Mouse (Mus musculus) heart, postnatal 0 days (tissue): ENCODE measurements around the gene Cbx8. TPM values are rescaled to one million over a fixed set of nuclear protein-coding genes. Genes with fewer than 3 reads are reported as not detected.

Experiments used
- ATAC-seq: fragments of 200-750 bp; cut with Nextera tagmentation; 2 replicates; pipeline ENCODE4 v1.8.0; 2017; ENCODE audit warnings: low read depth, moderate number of reproducible peaks, moderate library complexity; ENCODE audit not compliant: insufficient read depth
- DNase-seq: peaks from one replicate; pipeline ENCODE4 v3.0.0-alpha.2; 2016; ENCODE audit warnings: low spot score
- H3K27ac ChIP-seq: fragments of 300-500 bp; sonication (generic); 2 replicates; pipeline ENCODE4 v1.5.1; 2014; ENCODE audit warnings: low read depth, mild to moderate bottlenecking
- H3K27me3 ChIP-seq: fragments of 300-500 bp; sonication (generic); 2 replicates; pipeline ENCODE4 v1.6.1; 2014; ENCODE audit warnings: low read length, mixed read lengths; ENCODE audit not compliant: control insufficient read depth, insufficient read depth
- H3K36me3 ChIP-seq: fragments of 300-500 bp; sonication (generic); replicated peaks from 2 replicates; pipeline ENCODE4 v1.6.1; 2014; ENCODE audit warnings: low read length, mixed read lengths; ENCODE audit not compliant: control insufficient read depth, insufficient read depth
- H3K4me1 ChIP-seq: fragments of 300-500 bp; sonication (generic); 2 replicates; pipeline ENCODE4 v1.6.1; 2014; ENCODE audit warnings: antibody characterized with exemption; ENCODE audit not compliant: control insufficient read depth, insufficient read depth
- H3K4me2 ChIP-seq: fragments of 300-500 bp; sonication (generic); 2 replicates; pipeline ENCODE4 v1.6.1; 2014; ENCODE audit warnings: low read depth, mild to moderate bottlenecking, low read length, moderate library complexity
- H3K4me3 ChIP-seq: fragments of 300-500 bp; sonication (generic); 2 replicates; pipeline ENCODE4 v1.5.1; 2014; ENCODE audit warnings: low read depth, low read length
- H3K9ac ChIP-seq: fragments of 300-500 bp; sonication (generic); replicated peaks from 2 replicates; pipeline ENCODE4 v1.6.1; 2014; ENCODE audit warnings: low read depth, low read length, mixed read lengths
- H3K9me3 ChIP-seq: fragments of 300-500 bp; sonication (generic); replicated peaks from 2 replicates; pipeline ENCODE4 v1.6.1; 2016; ENCODE audit warnings: low read length; ENCODE audit not compliant: control insufficient read depth
- CTCF ChIP-seq: IDR thresholded peaks from 2 replicates; pipeline ENCODE4 v1.5.1; 2016; ENCODE audit warnings: antibody characterized with exemption, control low read depth, low read depth
- EP300 ChIP-seq: IDR thresholded peaks from 2 replicates; pipeline ENCODE4 v1.6.1; 2016; ENCODE audit warnings: antibody characterized with exemption, low read depth
- WGBS: fragments of 180-500 bp; shearing (Covaris S2); extraction: QIAGEN DNeasy Blood & Tissue Kit; methylation state at CpG from one replicate; pipeline ENCODE4 v1.1.7; 2014; 5-methylcytosine and 5-hydroxymethylcytosine counted together
- polyA plus RNA-seq: library from polyadenylated mRNA; unstranded; fragments of >200 nt; fragmentation: Nextera tagmentation; extraction: Ambion mirVana; gene quantifications from 2 replicates; pipeline ENCODE4 v1.2.1, GENCODE M21; 2015
- total RNA-seq: library from RNA; depleted of rRNA; stranded (reverse); fragments of >200 nt; gene quantifications from 2 replicates; pipeline ENCODE4 v1.2.3, GENCODE M21; 2014; ENCODE audit warnings: low replicate concordance

Gene Cbx8
- total and polyA plus RNA-seq, 2 experiments from 2014 or later: 1.6 to 5.1 TPM

GRCm38 (mm10) chr11:119006462-119006861 is 34.3 kb downstream of the Cbx8 start:
- Histone ChIP-seq H3K27ac (no peak overlapping the region), H3K4me2 (no peak overlapping the region), H3K27me3 (no peaks in the 10 kb centered on the region), H3K9me3 (no peaks in the 10 kb centered on the region), H3K36me3 (no peaks in the 10 kb centered on the region), H3K9ac (no peak overlapping the region), H3K4me3 (no peak overlapping the region), H3K4me1 (no peaks in the 10 kb centered on the region)
- 65% methylated on average over 3 of the region's 3 CpGs for WGBS
- no peak for TF ChIP-seq CTCF
- TF ChIP-seq EP300: no peak
- ATAC-seq (no peak), DNase-seq (no peak)

DNA sequence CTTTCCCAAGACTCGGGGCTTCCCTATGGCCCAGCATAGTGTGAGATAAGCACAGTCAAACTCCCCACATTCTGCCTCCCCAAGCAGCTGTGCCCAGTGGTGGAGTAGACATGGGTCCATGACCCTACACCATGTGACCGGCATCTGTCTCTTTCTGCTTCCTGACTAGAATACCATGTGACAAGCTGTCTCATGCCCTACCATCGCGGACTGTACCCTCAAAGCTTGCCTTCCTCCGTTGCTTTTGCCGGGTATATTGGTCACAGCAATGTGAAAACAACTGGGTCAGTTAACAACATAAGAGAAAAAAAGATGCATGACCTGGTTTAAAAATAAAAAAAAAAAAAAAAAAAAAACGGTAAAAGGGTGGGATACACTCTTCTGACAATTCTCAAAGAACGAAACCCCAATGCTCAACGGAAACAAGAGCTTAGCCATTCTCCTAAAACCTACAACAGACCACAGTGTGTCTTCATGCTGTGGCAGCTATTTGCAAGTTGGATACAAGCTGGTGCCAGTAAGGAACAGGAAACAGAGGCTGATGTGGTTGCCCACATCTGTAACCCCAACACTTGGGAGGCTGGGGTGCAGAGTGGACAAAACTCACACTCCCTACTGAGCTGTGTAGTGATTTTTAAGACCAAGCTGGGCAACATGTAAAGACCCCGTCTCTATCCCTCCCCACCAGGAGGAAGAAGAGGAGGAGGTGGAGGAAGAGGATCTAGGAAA is 35.1 kb downstream of the Cbx8 start:
- ATAC-seq: no peak
- WGBS: 80% methylated on average over 10 of the region's 10 CpGs
- Histone ChIP-seq H3K36me3 (no peaks in the 10 kb centered on the region), H3K4me3 (no peak overlapping the region), H3K27me3 (peaks cover 3% of the 10 kb centered on the region; the same call in 1 of the 2 replicates), H3K4me1 (no peaks in the 10 kb centered on the region), H3K27ac (no peak overlapping the region), H3K9ac (no peak overlapping the region), H3K4me2 (no peak overlapping the region), H3K9me3 (peaks cover 4% of the 10 kb centered on the region; the same call in 1 of the 2 replicates)
- no peak for TF ChIP-seq EP300
- no peak for TF ChIP-seq CTCF
- DNase-seq: no peak

- DNase-seq: no peak
- no peak overlapping the region for H3K9ac ChIP-seq
- H3K4me3 ChIP-seq: no peak overlapping the region
- no peak for TF ChIP-seq CTCF
- TF ChIP-seq EP300: no peak
- H3K9me3 ChIP-seq: peaks cover 4% of the 10 kb centered on the region; the same call in 1 of the 2 replicates
- H3K4me1 ChIP-seq: no peaks in the 10 kb centered on the region
- no peak overlapping the region for H3K4me2 ChIP-seq
- 58% methylated on average over 4 of the region's 4 CpGs for WGBS
- no peak for ATAC-seq
- no peaks in the 10 kb centered on the region for H3K36me3 ChIP-seq
- H3K27ac ChIP-seq: no peak overlapping the region
- peaks cover 36% of the 10 kb centered on the region for H3K27me3 ChIP-seq
These were observed 39.2 kb downstream of the Cbx8 start for GRCm38 (mm10) chr11:119001493-119002128.

DNA sequence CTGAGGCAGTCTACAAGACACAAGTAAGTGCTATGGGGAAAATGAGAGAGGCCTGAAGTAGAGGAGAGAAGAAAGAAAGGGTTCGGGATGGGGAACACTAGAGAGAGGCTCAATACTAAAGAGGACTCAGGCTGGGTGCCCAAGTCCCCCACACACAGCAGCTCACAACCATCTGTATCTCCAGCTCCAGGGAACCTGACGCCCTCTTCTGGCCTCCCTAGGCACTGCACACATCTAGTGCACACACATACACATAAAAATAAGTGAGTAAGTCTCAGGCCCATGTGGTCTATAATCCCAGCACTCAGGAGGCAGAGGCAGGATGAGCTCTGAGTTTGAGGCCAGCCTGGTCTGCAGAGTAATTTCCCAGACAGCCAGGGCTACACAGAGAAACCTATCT is 39.9 kb downstream of the Cbx8 start:
- Histone ChIP-seq H3K36me3 (no peaks in the 10 kb centered on the region), H3K27me3 (peaks cover 36% of the 10 kb centered on the region), H3K27ac (no peak overlapping the region), H3K4me2 (no peak overlapping the region), H3K9me3 (peaks cover 4% of the 10 kb centered on the region; the same call in 1 of the 2 replicates), H3K4me1 (no peaks in the 10 kb centered on the region), H3K4me3 (no peak overlapping the region), H3K9ac (no peak overlapping the region)
- TF ChIP-seq EP300 (no peak), CTCF (no peak)
- 59% methylated on average over 2 of the region's 2 CpGs for WGBS
- ATAC-seq: no peak
- no peak for DNase-seq

DNA sequence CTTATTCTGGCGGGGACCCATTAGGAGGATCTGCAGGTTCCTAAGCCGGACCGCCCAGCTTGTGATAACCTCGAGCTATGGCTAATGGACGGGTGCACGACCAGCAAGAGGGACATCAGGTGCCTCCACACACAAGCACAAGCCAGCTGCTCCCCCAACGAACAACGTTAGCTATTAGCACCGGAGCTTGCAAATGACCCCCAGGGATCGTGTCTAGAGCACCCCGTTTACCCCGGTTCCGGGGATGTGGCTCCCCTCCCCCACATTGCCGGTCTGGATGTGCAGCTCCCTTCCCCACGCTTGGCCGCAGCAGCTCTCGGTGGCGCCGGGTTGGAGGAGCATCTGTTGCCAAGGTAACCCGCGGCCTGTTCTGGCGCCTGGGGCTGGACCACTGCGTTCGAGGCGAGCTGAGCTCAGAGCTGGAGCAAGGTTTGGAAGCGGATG is 41.4 kb downstream of the Cbx8 start:
- ATAC-seq (no peak), DNase-seq (no peak)
- Histone ChIP-seq H3K9me3 (peaks cover 4% of the 10 kb centered on the region; the same call in 1 of the 2 replicates), H3K27ac (no peak overlapping the region), H3K4me2 (no peak overlapping the region), H3K4me1 (no peaks in the 10 kb centered on the region), H3K36me3 (no peaks in the 10 kb centered on the region), H3K4me3 (no peak overlapping the region), H3K9ac (no peak overlapping the region), H3K27me3 (peaks cover 36% of the 10 kb centered on the region)
- 8% methylated on average over 26 of the region's 26 CpGs for WGBS
- TF ChIP-seq CTCF: no peak
- TF ChIP-seq EP300: no peak
